Mouse (Mus musculus) liver, embryonic 14.5 days (tissue): ENCODE results near the gene Atxn1. TPM values are rescaled to one million over a fixed set of nuclear protein-coding genes. Genes with fewer than 3 reads are reported as not detected.

Experiments
- ATAC-seq: fragments of 200-750 bp; cut with Nextera tagmentation; 2 replicates; pipeline ENCODE4 v1.8.0; 2017; ENCODE audit warnings: moderate number of reproducible peaks, mild to moderate bottlenecking, moderate library complexity; ENCODE audit not compliant: insufficient read depth
- DNase-seq, 3 experiments: peaks; one replicate each; pipeline ENCODE4 v3.0.0-alpha.2; 2012 to 2013; ENCODE audit warnings: low read depth in 3 of 3, low spot score in 3 of 3
- H3K27ac ChIP-seq: fragments of 300-500 bp; sonication (generic); 2 replicates; pipeline ENCODE4 v1.5.1; 2014; ENCODE audit warnings: moderate library complexity, mild to moderate bottlenecking, control low read depth, inconsistent platforms
- H3K27me3 ChIP-seq: fragments of 300-500 bp; sonication (generic); 2 replicates; pipeline ENCODE4 v1.6.1; 2014; ENCODE audit warnings: mild to moderate bottlenecking, low read length, moderate library complexity; ENCODE audit not compliant: control insufficient read depth, insufficient read depth
- H3K36me3 ChIP-seq: fragments of 300-500 bp; sonication (generic); replicated peaks from 2 replicates; pipeline ENCODE4 v1.6.1; 2014; ENCODE audit warnings: low read depth; ENCODE audit not compliant: control insufficient read depth, insufficient read depth
- H3K4me1 ChIP-seq, 2 experiments: fragments of 200-500 bp in 1 of 2; fragments of 300-500 bp in 1 of 2; sonication (generic) in 1 of 2; replicated peaks; 2 replicates each; pipeline ENCODE4 v1.6.1; 2012 to 2014; ENCODE audit warnings: antibody characterized with exemption in 1 of 2, inconsistent platforms in 1 of 2, low read length in 1 of 2; ENCODE audit not compliant: control insufficient read depth in 2 of 2, insufficient read depth in 2 of 2
- H3K4me2 ChIP-seq: fragments of 300-500 bp; sonication (generic); 2 replicates; pipeline ENCODE4 v1.6.1; 2014; ENCODE audit warnings: low read depth, mild to moderate bottlenecking, control low read depth, moderate library complexity
- H3K4me3 ChIP-seq, 2 experiments: fragments of 200-500 bp in 1 of 2; fragments of 300-500 bp in 1 of 2; sonication (generic) in 1 of 2; 2 replicates each; pipeline ENCODE4 v1.5.1; 2012 to 2014; ENCODE audit warnings: low read depth in 2 of 2, low read length in 2 of 2, mild to moderate bottlenecking in 2 of 2, control low read depth in 1 of 2, inconsistent platforms in 1 of 2, moderate library complexity in 1 of 2; ENCODE audit not compliant: insufficient read depth in 1 of 2
- H3K9ac ChIP-seq: fragments of 300-500 bp; sonication (generic); replicated peaks from 2 replicates; pipeline ENCODE4 v1.6.1; 2014; ENCODE audit warnings: mild to moderate bottlenecking, control low read depth, moderate library complexity
- H3K9me3 ChIP-seq: fragments of 300-500 bp; sonication (generic); 2 replicates; pipeline ENCODE4 v1.6.1; 2016; ENCODE audit warnings: low read length, mixed read lengths; ENCODE audit not compliant: control insufficient read depth
- CTCF ChIP-seq: IDR thresholded peaks from 2 replicates; pipeline ENCODE4 v1.5.1; 2016; ENCODE audit warnings: antibody characterized with exemption, low read depth, control low read depth
- EP300 ChIP-seq: IDR thresholded peaks from 2 replicates; pipeline ENCODE4 v1.6.1; 2016; ENCODE audit warnings: antibody characterized with exemption, low read depth
- WGBS: fragments of 180-500 bp; shearing (Covaris S2); extraction: QIAGEN DNeasy Blood & Tissue Kit; methylation state at CpG from one replicate; pipeline ENCODE4 v1.1.7; 2014; ENCODE audit not compliant: insufficient replicate concordance; 5-methylcytosine and 5-hydroxymethylcytosine counted together
- polyA plus RNA-seq, 2 experiments: library from polyadenylated mRNA; depleted of rRNA in 1 of 2; stranded (reverse) in 1 of 2; unstranded in 1 of 2; fragments of >200 nt; fragmentation: Nextera tagmentation in 1 of 2; extraction: Ambion mirVana in 1 of 2; gene quantifications; 2 replicates each; pipeline versions ENCODE4 v1.2.1 to v1.2.3; 2012 to 2014

Gene Atxn1
- polyA plus RNA-seq, 2 experiments, result 1.0 to 1.2 TPM

DNA sequence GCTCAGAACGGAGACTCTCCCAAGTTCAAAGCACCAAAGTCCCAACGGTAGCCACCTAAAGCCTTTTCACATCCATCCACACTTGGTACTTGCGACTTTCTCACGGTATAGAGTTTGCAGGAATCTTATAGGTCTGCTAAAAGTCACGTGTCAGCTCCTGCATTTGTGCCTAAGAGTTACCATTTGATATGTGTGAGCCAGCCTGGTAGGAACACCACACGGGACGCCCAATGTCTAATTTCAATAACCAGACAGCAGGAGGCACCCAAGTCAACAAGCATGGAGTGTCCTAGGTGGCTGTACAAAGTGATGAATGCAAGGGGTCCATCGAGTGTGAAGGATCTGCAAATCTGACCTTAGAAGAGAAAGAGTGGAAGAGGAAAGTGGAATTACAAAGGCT is 254.8 kb downstream of the Atxn1 start:
- DNase-seq (no peak), ATAC-seq (no peak)
- no peak for TF ChIP-seq CTCF
- TF ChIP-seq EP300, result no peak
- Histone ChIP-seq H3K4me2 (no peak overlapping the region), H3K9ac (no peak overlapping the region), H3K36me3 (no peaks in the 10 kb centered on the region), H3K27ac (no peak overlapping the region), H3K4me3 (no peak overlapping the region), H3K4me1 (no peaks in the 10 kb centered on the region), H3K9me3 (no peaks in the 10 kb centered on the region), H3K27me3 (no peaks in the 10 kb centered on the region)
- WGBS, result 76% methylated on average over 8 of the region's 8 CpGs

DNA sequence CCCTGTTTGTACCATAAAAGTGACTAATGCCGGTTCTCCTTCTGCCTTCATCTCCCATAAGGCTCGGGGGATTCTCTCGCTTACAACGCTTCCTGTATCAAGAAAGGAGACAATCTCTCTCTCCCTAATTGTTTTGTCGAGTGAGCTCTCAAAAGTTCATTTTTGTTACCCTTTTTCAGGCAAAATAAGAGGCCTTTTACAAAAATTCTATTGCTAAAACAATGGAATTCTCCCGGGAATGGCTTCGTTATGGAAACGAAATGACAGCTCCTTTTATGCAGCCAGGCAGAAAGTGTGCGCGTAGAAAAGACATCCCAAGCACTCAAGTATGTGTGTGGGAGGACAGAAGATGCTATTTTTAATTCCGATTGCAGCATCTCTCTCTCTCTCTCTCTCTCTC is 255.4 kb downstream of the Atxn1 start:
- Histone ChIP-seq H3K9me3 (no peaks in the 10 kb centered on the region), H3K36me3 (no peaks in the 10 kb centered on the region), H3K4me1 (no peaks in the 10 kb centered on the region), H3K4me2 (no peak overlapping the region), H3K4me3 (no peak overlapping the region), H3K9ac (no peak overlapping the region), H3K27me3 (no peaks in the 10 kb centered on the region), H3K27ac (no peak overlapping the region)
- ATAC-seq (no peak), DNase-seq (no peak)
- WGBS, result 80% methylated on average over 11 of the region's 11 CpGs
- no peak for TF ChIP-seq EP300
- no peak for TF ChIP-seq CTCF

DNA sequence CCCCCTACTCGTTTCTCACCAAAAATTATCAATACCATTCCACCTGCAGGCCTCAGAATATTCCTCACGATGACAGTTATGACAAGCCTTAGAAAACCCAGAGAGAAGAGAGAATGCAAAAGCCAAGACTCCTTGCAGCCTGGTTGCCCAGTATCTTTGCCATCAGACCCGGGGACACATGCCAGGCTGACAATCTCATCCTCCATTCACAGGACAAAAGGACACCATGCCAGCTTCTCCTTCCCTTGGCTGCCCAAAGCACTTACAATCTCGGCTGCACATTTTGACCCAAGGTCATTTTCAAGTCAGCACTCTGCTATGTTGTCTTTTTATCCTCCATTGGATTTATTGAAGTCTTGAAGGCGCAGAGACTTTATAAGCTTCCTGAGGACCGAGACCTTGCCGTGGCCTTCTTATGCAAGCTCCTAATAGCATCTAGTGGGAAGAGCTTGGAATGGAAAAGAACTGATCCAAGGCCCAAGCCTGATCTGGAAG is 263.5 kb downstream of the Atxn1 start:
- WGBS, result 63% methylated on average over 7 of the region's 7 CpGs
- Histone ChIP-seq H3K4me2 (no peak overlapping the region), H3K36me3 (no peaks in the 10 kb centered on the region), H3K4me3 (no peak overlapping the region), H3K9me3 (no peaks in the 10 kb centered on the region), H3K9ac (no peak overlapping the region), H3K27ac (no peak overlapping the region), H3K4me1 (no peaks in the 10 kb centered on the region), H3K27me3 (no peaks in the 10 kb centered on the region)
- no peak for ATAC-seq
- no peak for DNase-seq
- TF ChIP-seq CTCF, result no peak
- no peak for TF ChIP-seq EP300

DNA sequence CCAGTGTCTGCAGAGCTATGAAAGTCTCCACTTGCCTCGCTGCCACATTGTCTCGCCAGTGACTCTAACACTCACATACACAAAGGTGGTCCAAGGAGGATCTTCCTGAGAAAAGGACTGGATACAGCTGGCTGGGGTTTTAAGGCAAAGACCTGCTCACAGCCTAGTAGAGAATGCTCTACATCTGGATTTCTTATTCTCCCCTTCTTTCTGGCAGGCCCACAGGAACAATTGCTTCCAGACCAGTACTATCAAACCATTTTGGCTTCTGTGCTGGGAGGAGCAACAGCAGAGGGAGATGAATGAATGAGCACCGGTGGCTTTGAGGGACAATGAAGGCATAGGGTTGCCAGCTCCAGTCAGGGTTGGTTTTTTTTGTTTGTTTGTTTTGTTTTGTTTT is 265.8 kb downstream of the Atxn1 start:
- Histone ChIP-seq H3K4me1 (no peaks in the 10 kb centered on the region), H3K27me3 (no peaks in the 10 kb centered on the region), H3K9ac (no peak overlapping the region), H3K36me3 (no peaks in the 10 kb centered on the region), H3K4me2 (no peak overlapping the region), H3K4me3 (no peak overlapping the region), H3K27ac (no peak overlapping the region), H3K9me3 (no peaks in the 10 kb centered on the region)
- TF ChIP-seq EP300, result no peak
- no peak for TF ChIP-seq CTCF
- 56% methylated on average over 3 of the region's 3 CpGs for WGBS
- DNase-seq, result no peak
- ATAC-seq, result no peak

DNA sequence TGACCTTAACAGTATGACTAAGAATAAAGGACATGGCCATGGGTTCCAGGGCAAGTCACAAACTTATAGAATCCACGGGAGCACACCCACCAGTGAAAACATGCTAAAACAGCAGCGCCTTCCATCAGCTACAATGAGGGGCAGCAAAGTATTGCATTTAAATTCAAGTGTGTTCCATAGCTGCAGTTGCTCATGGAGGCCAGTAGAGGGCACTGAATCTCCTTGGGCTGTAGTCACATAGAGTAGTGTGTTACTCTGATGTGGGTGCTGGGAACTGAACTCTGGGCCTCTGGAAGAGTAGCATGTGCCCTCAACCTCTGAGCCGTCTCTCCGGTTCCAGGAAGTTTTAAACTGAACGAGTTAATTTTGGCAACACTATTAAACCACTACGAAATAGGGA is 268.8 kb downstream of the Atxn1 start:
- Histone ChIP-seq H3K4me3 (no peak overlapping the region), H3K27me3 (no peaks in the 10 kb centered on the region), H3K36me3 (no peaks in the 10 kb centered on the region), H3K4me2 (no peak overlapping the region), H3K27ac (no peak overlapping the region), H3K9me3 (no peaks in the 10 kb centered on the region), H3K4me1 (peaks cover 2 to 12% of the 10 kb centered on the region in 2 experiments; a peak in 2 of 4 replicates), H3K9ac (no peak overlapping the region)
- 80% methylated on average over 6 of the region's 6 CpGs for WGBS
- ATAC-seq (no peak), DNase-seq (no peak)
- TF ChIP-seq EP300 (no peak), CTCF (peak; percentile 63)
